Mouse (Mus musculus): Measurements from ENCODE around the gene Upf3b. TPM values are rescaled to one million over a fixed set of nuclear protein-coding genes. Genes with fewer than 3 reads are reported as not detected.

Gene Upf3b
- polyA plus RNA-seq, 1 experiment, result 43.2 TPM

- no peak overlapping the region for H3K27ac ChIP-seq (ENCODE audit: control insufficient read depth, insufficient read depth, low read depth, low read length, poor library complexity)
- no peak overlapping the region for H3K4me3 ChIP-seq (replicated peaks; ENCODE audit: control insufficient read depth, low read depth, low read length)
- peaks cover 3% of the 10 kb centered on the region; the same call in 1 of the 2 replicates for H3K4me1 ChIP-seq (ENCODE audit: control insufficient read depth, insufficient read depth, low read length)
- WGBS, result 68% methylated on average over 3 of the region's 3 CpGs
- TF ChIP-seq POLR2A (IDR thresholded peaks at IDR 0.05; ENCODE audit: borderline replicate concordance, control insufficient read depth, low read depth, low read length) (no peak), CTCF (IDR thresholded peaks at IDR 0.05; ENCODE audit: control insufficient read depth, insufficient read depth, low read length) (no peak)
Measured at GRCm38 (mm10) chrX:37119585-37119984, 9.5 kb upstream of the Upf3b start.

- peaks cover 3% of the 10 kb centered on the region; the same call in 1 of the 2 replicates for H3K4me1 ChIP-seq (ENCODE audit: control insufficient read depth, insufficient read depth, low read length)
- TF ChIP-seq POLR2A (IDR thresholded peaks at IDR 0.05; ENCODE audit: borderline replicate concordance, control insufficient read depth, low read depth, low read length) (no peak), CTCF (IDR thresholded peaks at IDR 0.05; ENCODE audit: control insufficient read depth, insufficient read depth, low read length) (no peak)
- WGBS, result 42% methylated on average over 4 of the region's 5 CpGs
- no peak overlapping the region for H3K27ac ChIP-seq (ENCODE audit: control insufficient read depth, insufficient read depth, low read depth, low read length, poor library complexity)
- no peak overlapping the region for H3K4me3 ChIP-seq (replicated peaks; ENCODE audit: control insufficient read depth, low read depth, low read length)
Measured at GRCm38 (mm10) chrX:37117085-37117484, 7.0 kb upstream of the Upf3b start.

- WGBS, result 71% methylated on average over 4 of the region's 4 CpGs
- TF ChIP-seq POLR2A (IDR thresholded peaks at IDR 0.05; ENCODE audit: borderline replicate concordance, control insufficient read depth, low read depth, low read length) (no peak), CTCF (IDR thresholded peaks at IDR 0.05; ENCODE audit: control insufficient read depth, insufficient read depth, low read length) (no peak)
- Histone ChIP-seq H3K27ac (ENCODE audit: control insufficient read depth, insufficient read depth, low read depth, low read length, poor library complexity) (no peak overlapping the region), H3K4me3 (replicated peaks; ENCODE audit: control insufficient read depth, low read depth, low read length) (no peak overlapping the region), H3K4me1 (ENCODE audit: control insufficient read depth, insufficient read depth, low read length) (peaks cover 3% of the 10 kb centered on the region; the same call in 1 of the 2 replicates)
Measured at GRCm38 (mm10) chrX:37110881-37111193, 715 bp upstream of the Upf3b start.

GRCm38 (mm10) chrX:37109526-37110192, 463 bp downstream of the Upf3b start:
- Histone ChIP-seq H3K27ac (ENCODE audit: control insufficient read depth, insufficient read depth, low read depth, low read length, poor library complexity) (peak overlapping the region; percentile 97), H3K4me1 (ENCODE audit: control insufficient read depth, insufficient read depth, low read length) (no peaks in the 10 kb centered on the region), H3K4me3 (replicated peaks; ENCODE audit: control insufficient read depth, low read depth, low read length) (peak overlapping the region; percentile 88)
- WGBS, result 12% methylated on average over 27 of the region's 27 CpGs
- TF ChIP-seq CTCF (IDR thresholded peaks at IDR 0.05; ENCODE audit: control insufficient read depth, insufficient read depth, low read length), result no peak
- TF ChIP-seq POLR2A (IDR thresholded peaks at IDR 0.05; ENCODE audit: borderline replicate concordance, control insufficient read depth, low read depth, low read length), result no peak

GRCm38 (mm10) chrX:37103826-37104225, 6.3 kb downstream of the Upf3b start:
- no peak for TF ChIP-seq POLR2A (IDR thresholded peaks at IDR 0.05; ENCODE audit: borderline replicate concordance, control insufficient read depth, low read depth, low read length)
- no peak for TF ChIP-seq CTCF (IDR thresholded peaks at IDR 0.05; ENCODE audit: control insufficient read depth, insufficient read depth, low read length)
- WGBS, result 71% methylated on average over 2 of the region's 2 CpGs
- Histone ChIP-seq H3K4me3 (replicated peaks; ENCODE audit: control insufficient read depth, low read depth, low read length) (no peak overlapping the region), H3K4me1 (ENCODE audit: control insufficient read depth, insufficient read depth, low read length) (no peaks in the 10 kb centered on the region), H3K27ac (ENCODE audit: control insufficient read depth, insufficient read depth, low read depth, low read length, poor library complexity) (no peak overlapping the region)

GRCm38 (mm10) chrX:37098681-37099080, 11.4 kb downstream of the Upf3b start:
- TF ChIP-seq POLR2A (IDR thresholded peaks at IDR 0.05; ENCODE audit: borderline replicate concordance, control insufficient read depth, low read depth, low read length) (no peak), CTCF (IDR thresholded peaks at IDR 0.05; ENCODE audit: control insufficient read depth, insufficient read depth, low read length) (no peak)
- Histone ChIP-seq H3K4me3 (replicated peaks; ENCODE audit: control insufficient read depth, low read depth, low read length) (no peak overlapping the region), H3K4me1 (ENCODE audit: control insufficient read depth, insufficient read depth, low read length) (no peaks in the 10 kb centered on the region), H3K27ac (ENCODE audit: control insufficient read depth, insufficient read depth, low read depth, low read length, poor library complexity) (no peak overlapping the region)
- WGBS, result 81% methylated on average over 3 of the region's 3 CpGs

- no peak overlapping the region for H3K27ac ChIP-seq (ENCODE audit: control insufficient read depth, insufficient read depth, low read depth, low read length, poor library complexity)
- 52% methylated on average over 11 of the region's 11 CpGs for WGBS
- TF ChIP-seq CTCF (IDR thresholded peaks at IDR 0.05; ENCODE audit: control insufficient read depth, insufficient read depth, low read length) (no peak), POLR2A (IDR thresholded peaks at IDR 0.05; ENCODE audit: borderline replicate concordance, control insufficient read depth, low read depth, low read length) (no peak)
Measured at GRCm38 (mm10) chrX:37095106-37095768, 14.9 kb downstream of the Upf3b start.

GRCm38 (mm10) chrX:37091457-37091856, 18.7 kb downstream of the Upf3b start:
- 85% methylated on average over 3 of the region's 3 CpGs for WGBS
- H3K27ac ChIP-seq (ENCODE audit: control insufficient read depth, insufficient read depth, low read depth, low read length, poor library complexity), result no peak overlapping the region
- no peak overlapping the region for H3K4me3 ChIP-seq (replicated peaks; ENCODE audit: control insufficient read depth, low read depth, low read length)
- TF ChIP-seq CTCF (IDR thresholded peaks at IDR 0.05; ENCODE audit: control insufficient read depth, insufficient read depth, low read length) (no peak), POLR2A (IDR thresholded peaks at IDR 0.05; ENCODE audit: borderline replicate concordance, control insufficient read depth, low read depth, low read length) (no peak)
- H3K4me1 ChIP-seq (ENCODE audit: control insufficient read depth, insufficient read depth, low read length), result no peaks in the 10 kb centered on the region

More at GRCm38 (mm10) chrX:37095106-37095768, 14.9 kb downstream of the Upf3b start:
- H3K4me3 ChIP-seq (replicated peaks; ENCODE audit: control insufficient read depth, low read depth, low read length), result no peak overlapping the region
- no peaks in the 10 kb centered on the region for H3K4me1 ChIP-seq (ENCODE audit: control insufficient read depth, insufficient read depth, low read length)
